Mouse (Mus musculus) embryonic facial prominence, embryonic 12.5 days (tissue): ENCODE results near the gene Aamp. TPM values are rescaled to one million over a fixed set of nuclear protein-coding genes. Genes with fewer than 3 reads are reported as not detected.
"Not testable (repeated sequence)": the region's sequence is repeated elsewhere in the genome, so short reads cannot be mapped to it uniquely, and the experiment has no call there.

Experiments used
- ATAC-seq: fragments of 200-750 bp; cut with Nextera tagmentation; 2 replicates; pipeline ENCODE4 v1.8.0; 2017; ENCODE audit not compliant: insufficient number of reproducible peaks, insufficient read depth, low FRiP score, low TSS enrichment
- H3K27ac ChIP-seq: fragments of 300-500 bp; sonication (generic); 2 replicates; pipeline ENCODE4 v1.5.1; 2016; ENCODE audit warnings: mild to moderate bottlenecking
- H3K27me3 ChIP-seq: fragments of 300-500 bp; sonication (generic); 2 replicates; pipeline ENCODE4 v1.6.1; 2016; ENCODE audit warnings: mild to moderate bottlenecking, moderate library complexity
- H3K36me3 ChIP-seq: fragments of 300-500 bp; sonication (generic); 2 replicates; pipeline ENCODE4 v1.6.1; 2016; ENCODE audit warnings: mild to moderate bottlenecking
- H3K4me1 ChIP-seq: fragments of 300-500 bp; sonication (generic); 2 replicates; pipeline ENCODE4 v1.6.1; 2016
- H3K4me2 ChIP-seq: fragments of 300-500 bp; sonication (generic); replicated peaks from 2 replicates; pipeline ENCODE4 v1.6.1; 2016; ENCODE audit warnings: mild to moderate bottlenecking, moderate library complexity
- H3K4me3 ChIP-seq: fragments of 300-500 bp; sonication (generic); 2 replicates; pipeline ENCODE4 v1.5.1; 2016; ENCODE audit warnings: mild to moderate bottlenecking
- H3K9ac ChIP-seq: fragments of 300-500 bp; sonication (generic); 2 replicates; pipeline ENCODE4 v1.6.1; 2016; ENCODE audit warnings: mild to moderate bottlenecking, moderate library complexity
- H3K9me3 ChIP-seq: fragments of 300-500 bp; sonication (generic); 2 replicates; pipeline ENCODE4 v1.6.1; 2016; ENCODE audit warnings: mild to moderate bottlenecking, moderate library complexity
- WGBS: fragments of 180-500 bp; shearing (Covaris S2); methylation state at CpG from one replicate; pipeline ENCODE4 v1.1.7; 2016; 5-methylcytosine and 5-hydroxymethylcytosine counted together
- polyA plus RNA-seq: library from polyadenylated mRNA; unstranded; fragments of >200 nt; fragmentation: Nextera tagmentation; extraction: Ambion mirVana; gene quantifications from 2 replicates; pipeline ENCODE4 v1.2.1, GENCODE M21; 2016

The Aamp gene
- polyA plus RNA-seq, 1 experiment from 2014 or later, result 211 TPM

DNA sequence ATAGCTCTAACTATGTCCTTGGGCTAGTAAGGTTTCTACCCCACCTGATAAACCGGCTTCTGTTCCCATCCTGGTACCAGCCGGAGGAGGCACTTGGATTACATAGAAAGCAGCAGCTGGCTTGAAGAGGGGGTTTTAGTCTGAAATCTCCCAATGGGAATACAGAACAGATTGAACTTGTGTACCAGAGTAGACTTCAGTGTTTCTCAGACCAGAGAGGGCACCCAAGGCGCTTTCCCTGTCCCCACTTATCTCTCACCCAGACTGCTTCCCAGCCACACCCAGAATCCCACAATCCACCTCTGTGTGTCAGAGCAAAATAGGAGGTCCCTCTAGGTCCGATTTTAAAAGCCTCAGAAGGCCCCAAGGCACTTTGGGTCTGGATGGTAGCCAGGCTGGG, 3.8 kb upstream of the Aamp start:
- H3K9ac ChIP-seq, result no peak overlapping the region
- H3K4me2 ChIP-seq, result no peak overlapping the region
- 83% methylated on average over 4 of the region's 4 CpGs for WGBS
- H3K4me3 ChIP-seq, result no peak overlapping the region
- H3K4me1 ChIP-seq, result peaks cover 10% of the 10 kb centered on the region
- no peaks in the 10 kb centered on the region for H3K9me3 ChIP-seq
- H3K27me3 ChIP-seq, result no peaks in the 10 kb centered on the region
- no peak overlapping the region for H3K27ac ChIP-seq
- peaks cover 40% of the 10 kb centered on the region for H3K36me3 ChIP-seq
- no peak for ATAC-seq

DNA sequence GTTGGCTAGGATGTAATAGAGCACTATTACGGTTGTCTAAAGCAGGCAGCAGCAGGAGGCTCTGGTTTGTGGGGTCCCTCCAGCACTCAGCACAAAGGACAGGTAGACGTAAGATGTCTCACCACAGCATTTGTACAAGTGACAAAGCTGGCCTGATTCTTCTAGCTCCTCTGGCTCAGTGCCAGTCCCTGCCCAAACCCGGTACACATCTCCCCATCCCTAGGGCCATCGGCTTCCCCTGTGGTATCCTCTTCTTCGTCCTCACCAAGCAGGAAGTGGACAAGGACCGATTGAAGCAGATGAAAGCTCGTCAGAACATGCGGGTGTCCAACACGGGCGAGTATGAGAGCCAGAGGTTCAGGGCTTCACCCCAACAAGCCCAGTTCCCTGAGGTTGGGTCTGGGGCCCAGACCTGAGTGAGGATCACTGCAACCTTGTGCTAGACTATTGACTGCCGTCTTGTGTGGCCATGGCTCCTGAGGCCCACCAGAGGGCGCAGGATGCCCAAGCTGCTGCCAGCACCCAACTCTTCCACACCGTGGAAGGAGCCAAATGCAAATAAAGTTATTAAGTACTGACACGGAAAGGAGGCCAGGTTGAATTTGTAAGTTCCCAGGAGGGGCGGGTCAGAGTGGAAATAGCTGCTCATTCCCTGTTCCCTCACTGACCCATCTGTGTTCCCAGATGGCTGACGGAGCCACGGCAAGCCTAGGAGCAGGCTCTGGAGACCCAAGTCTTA, 2.5 kb upstream of the Aamp start:
- not testable (repeated sequence) for H3K27me3 ChIP-seq, H3K27ac ChIP-seq, H3K9me3 ChIP-seq, H3K4me3 ChIP-seq, ATAC-seq, H3K4me2 ChIP-seq, H3K9ac ChIP-seq
- 64% methylated on average over 15 of the region's 17 CpGs for whole genome bisulfite sequencing
- Histone ChIP-seq H3K36me3 (peaks cover 43% of the 10 kb centered on the region), H3K4me1 (peaks cover 10% of the 10 kb centered on the region)

GRCm38 (mm10) chr1:74285212-74286010, 873 bp upstream of the Aamp start:
- no peak for ATAC-seq
- Histone ChIP-seq H3K27me3 (no peaks in the 10 kb centered on the region), H3K4me1 (peaks cover 10% of the 10 kb centered on the region), H3K9me3 (no peaks in the 10 kb centered on the region), H3K4me3 (peak overlapping the region; percentile 81), H3K27ac (no peak overlapping the region), H3K9ac (peak overlapping the region; percentile 70), H3K4me2 (peak overlapping the region; percentile 72), H3K36me3 (peaks cover 45% of the 10 kb centered on the region)
- WGBS, result 3% methylated on average over 23 of the region's 23 CpGs

- peaks cover 46% of the 10 kb centered on the region for H3K36me3 ChIP-seq
- WGBS, result 14% methylated on average over 15 of the region's 15 CpGs
- ATAC-seq, result peak; percentile 48; the same call in 1 of the 2 replicates
Measured at GRCm38 (mm10) chr1:74283686-74284463, 663 bp downstream of the Aamp start.

DNA sequence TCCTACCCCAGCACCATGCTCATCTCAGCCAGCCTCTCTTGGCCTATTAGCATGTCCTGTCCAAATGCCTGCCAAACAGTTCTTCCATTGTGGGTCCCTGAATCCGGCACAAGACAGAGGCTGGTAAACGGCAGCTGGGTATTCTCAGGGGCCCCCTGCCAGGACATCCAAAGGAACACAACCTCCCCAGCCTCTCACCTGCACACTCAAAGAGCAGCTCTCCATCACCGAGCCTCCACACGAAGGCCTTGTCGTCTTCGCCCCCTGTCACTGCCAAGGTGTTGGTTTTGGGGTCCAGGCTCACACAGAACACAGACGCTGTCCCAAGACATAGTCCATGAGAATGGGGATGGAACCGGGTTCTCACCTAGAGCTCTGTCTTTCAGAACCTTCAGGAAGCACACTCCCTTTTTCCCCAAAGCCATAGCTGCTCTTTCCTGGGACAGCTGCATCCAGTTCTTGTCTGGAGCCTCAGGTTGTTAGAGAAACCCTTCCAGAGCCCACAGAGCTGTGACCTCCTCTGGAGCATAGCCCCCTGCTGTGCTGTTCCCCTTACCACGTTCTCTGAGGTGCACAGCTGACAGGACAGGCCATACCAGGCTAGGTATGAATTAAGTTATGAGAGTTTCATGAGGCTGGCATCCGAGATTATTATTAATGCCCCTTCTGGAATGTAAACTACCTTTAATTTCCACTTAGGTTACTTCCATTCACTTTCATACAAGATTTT, 1.5 kb downstream of the Aamp start:
- WGBS, result 90% methylated on average over 10 of the region's 10 CpGs
- H3K4me2 ChIP-seq, result 0 out of 2 replicates have a peak overlapping the region, but pooled peaks have one; percentile 7
- peaks cover 10% of the 10 kb centered on the region for H3K4me1 ChIP-seq
- no peak overlapping the region for H3K4me3 ChIP-seq
- no peak overlapping the region for H3K27ac ChIP-seq
- H3K9ac ChIP-seq, result no peak overlapping the region
- no peaks in the 10 kb centered on the region for H3K9me3 ChIP-seq
- H3K36me3 ChIP-seq, result peaks cover 48% of the 10 kb centered on the region
- no peaks in the 10 kb centered on the region for H3K27me3 ChIP-seq
- no peak for ATAC-seq

More at GRCm38 (mm10) chr1:74283686-74284463, 663 bp downstream of the Aamp start:
- Histone ChIP-seq H3K4me1 (peaks cover 10% of the 10 kb centered on the region), H3K9me3 (no peaks in the 10 kb centered on the region), H3K27ac (peak overlapping the region; percentile 76; the same call in 1 of the 2 replicates), H3K27me3 (no peaks in the 10 kb centered on the region), H3K4me2 (peak overlapping the region; percentile 86), H3K9ac (peak overlapping the region; percentile 82), H3K4me3 (peak overlapping the region; percentile 81)

- no peak overlapping the region for H3K4me3 ChIP-seq
- no peak overlapping the region for H3K27ac ChIP-seq
- no peak overlapping the region for H3K4me2 ChIP-seq
- H3K27me3 ChIP-seq, result no peaks in the 10 kb centered on the region
- H3K4me1 ChIP-seq, result peaks cover 10% of the 10 kb centered on the region
- ATAC-seq, result no peak
- H3K9me3 ChIP-seq, result no peaks in the 10 kb centered on the region
- H3K36me3 ChIP-seq, result peaks cover 48% of the 10 kb centered on the region
- WGBS, result 95% methylated on average over 8 of the region's 8 CpGs
- H3K9ac ChIP-seq, result no peak overlapping the region
Measured at GRCm38 (mm10) chr1:74281886-74282285, 2.7 kb downstream of the Aamp start.

GRCm38 (mm10) chr1:74281372-74281771, 3.2 kb downstream of the Aamp start:
- no peak overlapping the region for H3K27ac ChIP-seq
- no peak for ATAC-seq
- peaks cover 48% of the 10 kb centered on the region for H3K36me3 ChIP-seq
- no peak overlapping the region for H3K9ac ChIP-seq
- H3K27me3 ChIP-seq, result no peaks in the 10 kb centered on the region
- no peak overlapping the region for H3K4me2 ChIP-seq
- peaks cover 10% of the 10 kb centered on the region for H3K4me1 ChIP-seq
- no peaks in the 10 kb centered on the region for H3K9me3 ChIP-seq
- WGBS, result 90% methylated on average over 2 of the region's 2 CpGs
- H3K4me3 ChIP-seq, result no peak overlapping the region

- Histone ChIP-seq H3K27me3 (no peaks in the 10 kb centered on the region), H3K4me2 (no peak overlapping the region), H3K27ac (no peak overlapping the region), H3K4me1 (peaks cover 11% of the 10 kb centered on the region), H3K9me3 (no peaks in the 10 kb centered on the region), H3K36me3 (peaks cover 48% of the 10 kb centered on the region), H3K4me3 (no peak overlapping the region), H3K9ac (no peak overlapping the region)
- ATAC-seq, result no peak
- 90% methylated on average over 14 of the region's 14 CpGs for WGBS
Measured at GRCm38 (mm10) chr1:74280591-74281325, 3.8 kb downstream of the Aamp start.

- 89% methylated on average over 11 of the region's 11 CpGs for WGBS
- Histone ChIP-seq H3K4me2 (no peak overlapping the region), H3K9me3 (no peaks in the 10 kb centered on the region), H3K4me3 (no peak overlapping the region), H3K27me3 (no peaks in the 10 kb centered on the region), H3K27ac (no peak overlapping the region), H3K4me1 (peaks cover 20% of the 10 kb centered on the region), H3K9ac (no peak overlapping the region), H3K36me3 (peaks cover 48% of the 10 kb centered on the region)
- no peak for ATAC-seq
Measured at GRCm38 (mm10) chr1:74278988-74279387, 5.5 kb downstream of the Aamp start.

- 88% methylated on average over 10 of the region's 10 CpGs for WGBS
- H3K4me1 ChIP-seq, result peaks cover 17% of the 10 kb centered on the region
- no peak for ATAC-seq
Measured at GRCm38 (mm10) chr1:74278538-74278937, 6.0 kb downstream of the Aamp start, which contains the start of gene Gpbar1. Gene Gpbar1, plus strand, starts transcription at chr1:74278550.

More at GRCm38 (mm10) chr1:74278538-74278937, 6.0 kb downstream of the Aamp start, which contains the start of gene Gpbar1:
- Histone ChIP-seq H3K36me3 (peaks cover 48% of the 10 kb centered on the region), H3K27ac (no peak within 1 kb of the TSS), H3K9ac (no peak within 1 kb of the TSS), H3K9me3 (no peaks in the 10 kb centered on the region), H3K4me2 (no peak within 1 kb of the TSS), H3K4me3 (no peak within 1 kb of the TSS), H3K27me3 (no peaks in the 10 kb centered on the region)
